Mouse (Mus musculus) layer of hippocampus, adult 8-10 months (tissue): ENCODE data around the gene Trappc11. TPM values are rescaled to one million over a fixed set of nuclear protein-coding genes. Genes with fewer than 3 reads are reported as not detected.
A peak's percentile ranks its signal among the peaks of the same experiment; 100 is the strongest.
"Not testable (repeated sequence)": the region's sequence is repeated elsewhere in the genome, so short reads cannot be mapped to it uniquely, and the experiment has no call there.

Source experiments
- DNase-seq, 2 experiments: peaks; one replicate each; pipeline ENCODE4 v3.0.0; 2022; ENCODE audit warnings: low spot score in 2 of 2
- total RNA-seq, 4 experiments: library from RNA; stranded (reverse); gene quantifications; 2 replicates each; pipeline ENCODE4 v1.2.4; 2022

The Trappc11 gene
- total RNA-seq, 4 experiments from 2014 or later, result 48.4 to 63.1 (median 56.6) TPM

DNA sequence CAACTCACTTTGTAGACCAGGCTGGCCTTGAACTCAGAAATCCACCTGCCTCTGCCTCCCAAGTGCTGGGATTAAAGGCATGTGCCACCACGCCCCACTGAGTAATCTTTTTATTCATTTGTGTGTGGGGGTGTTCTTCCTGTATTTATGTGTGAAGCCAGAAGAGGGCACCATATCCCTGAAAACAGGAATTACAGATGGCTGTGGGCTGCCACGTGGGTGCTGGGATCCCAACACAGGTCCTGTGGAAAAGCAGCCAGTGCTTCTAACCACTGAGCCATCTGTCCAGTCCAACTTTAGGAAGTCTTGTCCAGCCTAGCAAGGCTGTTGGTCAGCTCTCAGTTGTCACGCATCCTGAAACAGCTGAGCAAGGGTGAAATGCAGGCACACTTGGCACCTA, 46.0 kb downstream of the Trappc11 start:
- DNase-seq, result no peak

DNA sequence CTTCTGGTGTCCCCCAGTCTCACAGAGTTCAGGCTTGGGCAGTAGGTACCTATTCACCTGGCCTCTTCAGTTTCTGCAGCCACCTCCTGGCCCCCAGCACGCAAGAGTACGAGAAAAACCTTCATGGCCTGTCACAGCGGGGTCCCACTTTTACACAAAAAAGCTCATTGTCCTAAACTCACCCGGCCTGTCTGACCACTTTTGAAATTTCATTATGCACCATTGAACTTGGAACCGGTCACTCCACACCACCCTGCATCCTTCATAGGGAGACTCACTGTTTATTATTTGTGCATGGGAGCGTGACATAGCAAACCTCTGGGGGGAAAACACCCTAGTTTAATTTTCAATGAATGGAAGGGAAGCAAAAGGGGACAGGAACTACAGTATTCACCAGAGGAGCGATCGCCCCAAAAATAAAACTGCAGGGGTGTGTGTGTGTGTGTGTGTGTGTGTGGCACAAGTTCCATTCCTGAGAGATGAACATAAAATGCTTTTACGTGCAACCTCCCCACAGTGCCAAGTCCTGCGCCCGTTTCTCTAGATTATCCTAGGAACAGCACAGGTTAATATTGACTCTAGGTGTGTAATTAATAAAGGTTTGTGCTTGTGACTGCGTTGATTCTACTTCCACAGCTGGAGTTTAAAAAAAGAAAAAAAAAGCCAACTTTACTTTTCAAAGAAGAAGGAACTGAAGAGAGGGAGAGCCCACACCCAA, 50.8 kb downstream of the Trappc11 start:
- no peak for DNase-seq

DNA sequence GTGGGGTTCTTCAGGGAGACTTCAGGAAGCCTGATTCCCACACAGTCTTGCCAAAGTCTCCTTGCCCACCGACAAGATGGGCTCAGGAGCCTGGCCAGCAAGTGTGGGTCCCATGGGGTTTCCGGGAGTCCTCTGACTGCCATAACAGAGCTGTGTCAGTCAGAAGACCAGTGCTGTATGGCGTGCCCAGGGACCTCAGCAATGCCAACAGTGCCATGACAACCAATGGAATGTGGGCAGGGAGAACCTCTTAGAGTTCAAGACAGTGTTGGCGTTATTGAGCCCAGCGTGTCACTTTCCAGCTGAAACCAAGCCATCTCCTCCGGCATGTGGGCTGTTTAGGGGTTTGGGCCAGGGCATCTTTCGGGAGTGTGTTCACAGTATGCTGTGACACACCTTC, 53.2 kb downstream of the Trappc11 start:
- DNase-seq, result no peak

DNA sequence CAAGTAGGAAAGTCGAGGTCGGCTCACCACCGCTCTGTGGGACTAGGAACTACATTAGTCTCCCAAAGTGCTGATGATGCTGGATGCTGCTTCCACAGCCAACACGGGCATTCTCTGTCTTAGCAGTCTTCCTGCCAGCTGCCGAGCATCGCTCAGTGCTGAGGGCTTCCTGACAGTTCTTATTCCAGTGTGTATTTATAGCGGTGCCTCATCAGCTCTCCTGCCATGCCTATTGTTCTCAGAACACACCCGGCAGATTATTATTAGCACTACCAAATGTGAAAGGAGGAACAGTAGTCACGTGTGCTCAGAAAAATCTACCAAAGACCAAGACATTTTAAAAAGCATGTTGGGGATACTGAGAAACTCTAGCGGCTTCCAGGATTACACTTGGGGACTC, 71.6 kb downstream of the Trappc11 start:
- DNase-seq, result peak; percentile 52 to 59

DNA sequence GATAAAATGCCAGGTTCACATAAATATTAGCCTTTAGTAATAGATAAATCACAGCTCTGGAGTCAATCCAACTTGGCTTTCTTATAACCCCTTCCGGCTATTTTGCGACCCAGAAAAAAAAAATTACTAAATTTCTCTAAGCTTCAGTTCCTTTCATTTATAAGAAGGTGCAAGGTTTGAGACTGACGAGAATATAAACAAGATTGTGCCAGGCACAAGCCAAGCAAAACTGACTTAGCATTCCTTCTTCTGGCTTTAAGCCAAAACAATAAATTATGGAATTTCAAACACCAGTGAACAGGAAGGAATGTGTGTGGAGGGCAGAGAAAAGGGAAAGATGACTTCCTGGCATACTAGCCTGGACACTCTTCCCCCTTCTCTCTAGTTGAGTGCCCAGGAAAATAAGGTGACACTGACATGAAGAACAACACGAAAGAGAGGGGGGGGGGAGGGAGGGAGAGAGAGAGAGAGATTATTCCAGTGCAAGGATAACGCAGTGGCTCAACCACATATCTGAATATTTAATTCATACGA, 74.0 kb downstream of the Trappc11 start:
- DNase-seq, result no peak

DNA sequence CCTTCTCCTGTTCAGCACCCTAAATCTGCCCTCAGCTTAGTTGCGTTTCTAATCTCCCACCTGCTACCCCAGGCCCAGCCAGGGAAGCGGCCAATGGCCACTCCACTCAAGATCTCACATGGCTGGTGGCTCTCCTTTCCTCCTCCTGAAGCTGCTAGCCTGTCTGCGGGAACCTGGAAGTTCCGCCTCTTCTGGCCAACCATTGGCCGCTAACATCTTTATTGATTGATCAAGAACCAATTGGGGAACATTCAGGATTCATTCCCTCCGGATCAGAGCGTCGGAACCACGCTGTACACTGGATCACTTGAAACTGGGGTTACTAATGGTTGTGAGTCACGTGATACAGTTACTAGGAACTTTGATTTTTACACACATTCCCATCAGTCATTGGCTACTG, 74.7 kb downstream of the Trappc11 start:
- no peak for DNase-seq

DNA sequence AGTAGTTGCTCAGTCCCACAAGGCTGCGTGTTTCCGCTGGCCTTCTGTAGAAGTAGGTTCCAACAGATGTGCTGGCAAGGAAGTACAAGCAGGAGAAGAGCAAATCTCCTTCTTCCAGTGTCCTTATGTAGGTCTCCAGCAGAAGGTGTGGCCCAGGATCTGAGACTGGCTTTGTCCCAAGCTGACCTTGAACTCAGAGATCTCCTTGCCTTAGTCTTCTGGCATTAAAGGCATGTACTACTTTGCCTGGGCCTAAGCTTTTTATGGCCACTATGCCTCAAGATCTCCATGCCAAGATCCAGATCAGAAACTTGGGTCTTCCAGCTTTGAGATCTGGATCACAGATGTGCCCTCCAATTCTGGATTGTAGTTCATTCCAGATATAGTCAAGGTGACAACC, 84.1 kb downstream of the Trappc11 start:
- DNase-seq, result not testable (repeated sequence)

DNA sequence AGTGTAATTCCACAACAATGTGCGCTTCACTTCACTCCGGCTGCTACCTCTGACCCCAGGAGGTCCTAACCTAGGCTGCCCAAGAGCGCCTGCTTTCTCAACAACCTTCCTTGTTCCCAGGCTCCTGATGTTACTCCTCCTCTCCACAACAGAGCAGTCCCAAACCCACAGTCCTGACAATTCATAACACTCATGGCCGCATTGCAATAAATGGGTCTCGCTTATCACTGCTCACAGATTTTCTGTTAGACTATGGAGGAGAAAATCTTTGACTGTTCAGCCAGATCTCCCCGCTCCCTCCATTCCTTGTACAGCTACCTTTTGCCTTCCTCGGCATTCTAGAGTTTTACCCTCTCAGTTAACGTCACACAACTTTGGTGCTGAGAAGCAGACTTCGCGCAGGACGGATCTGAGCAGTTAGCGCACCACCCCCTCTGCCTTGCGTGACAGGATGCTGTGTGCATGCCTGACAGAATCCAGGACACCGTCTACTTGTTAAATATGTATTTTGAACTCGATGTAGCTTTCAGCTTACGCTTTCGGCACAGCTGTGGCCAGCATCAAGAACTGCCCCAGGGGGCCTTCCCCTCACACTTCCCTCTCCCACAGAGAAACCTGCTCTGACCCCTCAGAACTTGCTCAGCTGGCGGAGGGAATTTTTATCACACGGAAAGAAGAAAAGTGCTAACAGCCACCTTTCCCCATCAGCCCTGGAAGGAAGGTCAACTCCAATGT, 86.8 kb downstream of the Trappc11 start, which contains the start of gene Stox2:
Gene Stox2, minus strand, starts transcription at position 51 of the 735 bp plus-strand sequence.
- no peak for DNase-seq

Other genes starting within 250 kb of the Trappc11 start
- gene Stox2, start 87.1 kb downstream of the Trappc11 start, total RNA-seq, result 10 to 100 TPM; 77.1 to 93.8 (median 83.6) TPM
- gene Rwdd4a, start 194 bp upstream of the Trappc11 start, total RNA-seq, result 10 to 100 TPM; 28.5 to 36.5 (median 31.8) TPM
- gene Ing2, start 142.1 kb upstream of the Trappc11 start, total RNA-seq, result 10 to 100 TPM; 31.9 to 36.6 (median 35.7) TPM
- gene Cdkn2aip, start 180.5 kb upstream of the Trappc11 start, total RNA-seq, result 10 to 100 TPM; 14.5 to 16.8 (median 16.2) TPM